Mouse (Mus musculus): ENCODE measurements at regions not wholly inside any gene's neighbourhood (a gene's known extent, or its start where the extent isn't known, plus 50 kb on each side); places are given as distances from the start of the nearest gene placed in this dataset.

- TF ChIP-seq POLR2A (IDR thresholded peaks at IDR 0.05; ENCODE audit: extremely low read depth, insufficient read depth, low read length) (no peak), CTCF (IDR thresholded peaks at IDR 0.05; ENCODE audit: extremely low read depth, insufficient read depth, low read length) (no peak)
These were observed 466.9 kb upstream of the Cdh4 start for GRCm38 (mm10) chr2:178975366-178975765.
